Mouse (Mus musculus): ENCODE data around the gene Apba2. TPM values are rescaled to one million over a fixed set of nuclear protein-coding genes. Genes with fewer than 3 reads are reported as not detected.

Gene Apba2
- total and polyA plus RNA-seq, 2 experiments from 2014 or later, result 0.42 TPM; not detected in 1

DNA sequence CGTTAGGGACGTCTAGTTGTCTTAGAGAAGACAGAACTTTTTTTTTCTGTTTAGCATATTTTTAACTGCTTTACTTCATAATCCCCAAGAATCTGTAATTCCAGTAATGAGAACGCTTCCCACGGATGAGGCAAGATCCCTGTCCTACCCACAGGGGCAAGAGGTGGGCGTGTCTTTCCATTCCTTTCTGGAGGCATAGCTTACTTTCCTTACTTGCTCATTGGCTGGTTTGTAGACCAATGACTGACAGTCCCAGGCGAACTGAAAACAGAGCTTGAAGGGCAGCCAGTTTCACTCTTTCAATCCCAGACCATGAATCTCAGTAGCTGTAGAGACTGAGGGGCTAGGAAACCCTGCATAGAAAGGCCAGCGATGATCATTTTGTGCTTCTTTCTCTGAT, 68.2 kb downstream of the Apba2 start:
- WGBS, result 33% methylated on average over 7 of the region's 7 CpGs
- ATAC-seq (ENCODE audit: insufficient read depth, low read depth), result no peak
- H3K4me2 ChIP-seq (ENCODE audit: low read depth, low read length), result no peak overlapping the region
- no peak overlapping the region for H3K27ac ChIP-seq (ENCODE audit: low read depth)
- H3K36me3 ChIP-seq (replicated peaks; ENCODE audit: control insufficient read depth, insufficient read depth, low read length), result no peaks in the 10 kb centered on the region
- TF ChIP-seq CTCF (IDR thresholded peaks at IDR 0.05; ENCODE audit: low read depth), result no peak
- no peak for TF ChIP-seq EP300 (IDR thresholded peaks at IDR 0.05; ENCODE audit: low read depth)
- no peaks in the 10 kb centered on the region for H3K9me3 ChIP-seq (replicated peaks; ENCODE audit: control insufficient read depth, low read length)
- DNase-seq (ENCODE audit: low spot score), result no peak
- no peaks in the 10 kb centered on the region for H3K27me3 ChIP-seq (ENCODE audit: control insufficient read depth, insufficient read depth, low read length)
- H3K4me3 ChIP-seq (ENCODE audit: low read depth, low read length), result no peak overlapping the region
- H3K4me1 ChIP-seq (ENCODE audit: control insufficient read depth, insufficient read depth), result no peaks in the 10 kb centered on the region
- H3K9ac ChIP-seq (replicated peaks; ENCODE audit: low read depth, low read length), result no peak overlapping the region

DNA sequence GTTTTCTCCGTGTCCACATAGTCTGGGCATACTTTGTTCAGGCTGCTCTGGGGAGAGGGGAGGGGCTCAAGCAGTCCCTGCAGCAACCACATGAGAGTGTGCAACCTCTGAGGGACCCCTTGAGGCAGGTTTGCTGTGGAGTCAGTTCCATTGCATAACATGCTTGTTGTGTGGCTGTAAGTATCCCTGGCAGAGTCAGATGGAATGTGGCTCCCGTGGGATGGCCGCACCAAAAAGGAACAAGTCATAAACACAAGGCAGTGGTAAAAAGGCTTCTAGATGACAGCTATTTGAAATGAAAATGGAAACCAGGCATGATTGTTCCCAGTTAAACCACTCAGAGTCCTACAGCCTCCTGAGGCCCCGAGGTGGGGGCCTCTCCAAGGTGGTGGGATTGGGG, 69.4 kb downstream of the Apba2 start:
- no peak overlapping the region for H3K4me2 ChIP-seq (ENCODE audit: low read depth, low read length)
- no peak overlapping the region for H3K27ac ChIP-seq (ENCODE audit: low read depth)
- H3K36me3 ChIP-seq (replicated peaks; ENCODE audit: control insufficient read depth, insufficient read depth, low read length), result no peaks in the 10 kb centered on the region
- no peak for TF ChIP-seq CTCF (IDR thresholded peaks at IDR 0.05; ENCODE audit: low read depth)
- no peak for TF ChIP-seq EP300 (IDR thresholded peaks at IDR 0.05; ENCODE audit: low read depth)
- no peak overlapping the region for H3K4me3 ChIP-seq (ENCODE audit: low read depth, low read length)
- H3K4me1 ChIP-seq (ENCODE audit: control insufficient read depth, insufficient read depth), result no peaks in the 10 kb centered on the region
- no peaks in the 10 kb centered on the region for H3K27me3 ChIP-seq (ENCODE audit: control insufficient read depth, insufficient read depth, low read length)
- WGBS, result 70% methylated on average over 4 of the region's 4 CpGs
- ATAC-seq (ENCODE audit: insufficient read depth, low read depth), result no peak
- DNase-seq (ENCODE audit: low spot score), result no peak
- H3K9me3 ChIP-seq (replicated peaks; ENCODE audit: control insufficient read depth, low read length), result no peaks in the 10 kb centered on the region
- no peak overlapping the region for H3K9ac ChIP-seq (replicated peaks; ENCODE audit: low read depth, low read length)

DNA sequence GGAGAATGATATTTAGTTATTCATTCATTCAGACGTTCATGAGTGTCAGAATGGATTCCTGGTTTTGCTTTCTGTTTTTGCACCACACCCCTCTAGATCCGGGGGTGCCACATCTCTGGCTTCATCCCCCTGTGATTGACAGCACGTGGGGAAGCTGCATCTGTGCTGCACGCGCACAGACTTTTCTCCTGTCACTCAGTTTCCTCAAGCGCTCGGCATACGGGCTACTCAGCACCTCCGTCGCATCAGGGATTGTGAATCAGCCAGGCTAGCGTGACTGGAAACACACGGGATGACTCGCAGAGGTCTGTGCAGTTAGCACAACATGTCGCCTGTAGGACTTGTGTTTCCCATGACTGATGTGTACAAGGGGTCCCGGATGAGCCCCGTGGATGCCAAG, 72.6 kb downstream of the Apba2 start:
- no peak overlapping the region for H3K4me2 ChIP-seq (ENCODE audit: low read depth, low read length)
- no peaks in the 10 kb centered on the region for H3K27me3 ChIP-seq (ENCODE audit: control insufficient read depth, insufficient read depth, low read length)
- TF ChIP-seq CTCF (IDR thresholded peaks at IDR 0.05; ENCODE audit: low read depth) (no peak), EP300 (IDR thresholded peaks at IDR 0.05; ENCODE audit: low read depth) (no peak)
- H3K9me3 ChIP-seq (replicated peaks; ENCODE audit: control insufficient read depth, low read length), result no peaks in the 10 kb centered on the region
- no peaks in the 10 kb centered on the region for H3K36me3 ChIP-seq (replicated peaks; ENCODE audit: control insufficient read depth, insufficient read depth, low read length)
- no peak for DNase-seq (ENCODE audit: low spot score)
- no peak for ATAC-seq (ENCODE audit: insufficient read depth, low read depth)
- no peak overlapping the region for H3K9ac ChIP-seq (replicated peaks; ENCODE audit: low read depth, low read length)
- no peaks in the 10 kb centered on the region for H3K4me1 ChIP-seq (ENCODE audit: control insufficient read depth, insufficient read depth)
- 73% methylated on average over 16 of the region's 16 CpGs for WGBS
- H3K27ac ChIP-seq (ENCODE audit: low read depth), result no peak overlapping the region
- no peak overlapping the region for H3K4me3 ChIP-seq (ENCODE audit: low read depth, low read length)

DNA sequence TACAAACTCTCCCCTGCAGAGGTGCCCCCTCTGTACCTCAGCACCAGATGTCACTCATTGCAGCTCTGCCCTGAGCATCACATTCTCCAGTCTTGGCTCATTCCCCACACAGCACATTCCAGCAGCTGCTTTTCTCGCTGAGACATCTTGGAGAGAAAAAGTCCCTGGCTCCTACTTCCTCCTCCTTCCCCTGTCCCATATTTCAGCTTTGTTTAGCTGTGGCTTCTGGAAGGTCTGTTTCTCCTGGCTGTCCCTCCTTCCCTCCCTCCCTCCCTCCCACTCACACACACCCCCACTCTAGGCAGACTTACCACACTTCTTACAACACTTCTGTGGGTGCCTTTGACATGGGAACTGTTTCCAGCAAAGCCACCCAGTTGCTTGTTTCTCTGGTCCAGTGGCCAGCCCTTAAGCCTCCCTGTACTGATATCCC, 75.0 kb downstream of the Apba2 start:
- Histone ChIP-seq H3K4me3 (ENCODE audit: low read depth, low read length) (no peak overlapping the region), H3K9me3 (replicated peaks; ENCODE audit: control insufficient read depth, low read length) (no peaks in the 10 kb centered on the region), H3K4me2 (ENCODE audit: low read depth, low read length) (no peak overlapping the region), H3K27ac (ENCODE audit: low read depth) (no peak overlapping the region), H3K27me3 (ENCODE audit: control insufficient read depth, insufficient read depth, low read length) (no peaks in the 10 kb centered on the region), H3K4me1 (ENCODE audit: control insufficient read depth, insufficient read depth) (no peaks in the 10 kb centered on the region), H3K36me3 (replicated peaks; ENCODE audit: control insufficient read depth, insufficient read depth, low read length) (no peaks in the 10 kb centered on the region), H3K9ac (replicated peaks; ENCODE audit: low read depth, low read length) (no peak overlapping the region)
- TF ChIP-seq CTCF (IDR thresholded peaks at IDR 0.05; ENCODE audit: low read depth) (no peak), EP300 (IDR thresholded peaks at IDR 0.05; ENCODE audit: low read depth) (no peak)
- ATAC-seq (ENCODE audit: insufficient read depth, low read depth) (no peak), DNase-seq (ENCODE audit: low spot score) (no peak)
- 29% methylated on average over 1 of the region's 1 CpGs for WGBS

DNA sequence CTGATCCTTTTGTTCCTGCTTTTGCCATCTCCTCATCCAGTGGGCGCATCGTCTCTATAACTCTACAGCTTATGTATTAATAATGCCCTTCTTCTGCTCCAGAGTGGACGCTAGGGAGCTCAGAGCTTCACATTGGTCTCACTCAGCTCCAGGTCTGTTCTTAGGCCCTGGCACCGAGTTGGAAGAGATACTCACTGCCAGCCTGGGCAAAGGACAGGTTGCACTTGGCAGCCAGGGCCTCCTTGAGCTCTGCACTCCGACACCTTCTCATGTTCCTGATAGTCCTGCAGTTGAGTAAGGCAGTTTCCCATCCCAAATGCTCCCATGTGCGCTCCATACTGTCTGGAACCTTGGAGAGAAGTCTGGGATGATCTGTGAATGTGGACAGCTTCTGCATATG, 76.7 kb downstream of the Apba2 start:
- Histone ChIP-seq H3K9ac (replicated peaks; ENCODE audit: low read depth, low read length) (no peak overlapping the region), H3K4me2 (ENCODE audit: low read depth, low read length) (no peak overlapping the region), H3K9me3 (replicated peaks; ENCODE audit: control insufficient read depth, low read length) (no peaks in the 10 kb centered on the region), H3K27me3 (ENCODE audit: control insufficient read depth, insufficient read depth, low read length) (no peaks in the 10 kb centered on the region), H3K27ac (ENCODE audit: low read depth) (no peak overlapping the region), H3K36me3 (replicated peaks; ENCODE audit: control insufficient read depth, insufficient read depth, low read length) (no peaks in the 10 kb centered on the region), H3K4me3 (ENCODE audit: low read depth, low read length) (no peak overlapping the region), H3K4me1 (ENCODE audit: control insufficient read depth, insufficient read depth) (no peaks in the 10 kb centered on the region)
- TF ChIP-seq CTCF (IDR thresholded peaks at IDR 0.05; ENCODE audit: low read depth) (no peak), EP300 (IDR thresholded peaks at IDR 0.05; ENCODE audit: low read depth) (no peak)
- WGBS, result 75% methylated on average over 6 of the region's 6 CpGs
- no peak for DNase-seq (ENCODE audit: low spot score)
- no peak for ATAC-seq (ENCODE audit: insufficient read depth, low read depth)

DNA sequence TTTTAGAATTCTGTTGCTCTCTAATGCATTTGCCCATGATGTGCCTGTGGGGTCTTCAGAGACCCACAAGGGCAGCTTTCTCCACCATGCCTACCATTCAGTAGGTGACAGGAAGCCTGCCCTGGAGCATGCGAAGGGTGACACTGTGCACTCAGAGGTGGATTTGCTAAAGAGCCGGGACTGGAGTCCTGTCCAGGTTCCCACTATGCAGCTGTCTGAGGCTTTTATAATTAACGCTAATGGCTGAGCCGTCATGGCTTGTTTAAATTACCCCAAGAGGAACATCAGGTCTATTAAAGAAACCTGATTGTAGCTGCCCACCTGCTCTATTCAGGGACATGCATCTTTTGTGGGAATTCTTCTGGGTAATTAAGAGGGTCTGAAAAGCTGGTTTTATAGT, 78.4 kb downstream of the Apba2 start:
- DNase-seq (ENCODE audit: low spot score), result no peak
- no peak overlapping the region for H3K27ac ChIP-seq (ENCODE audit: low read depth)

More for the DNA sequence above, 78.4 kb downstream of the Apba2 start:
- ATAC-seq (ENCODE audit: insufficient read depth, low read depth), result no peak
- Histone ChIP-seq H3K4me3 (ENCODE audit: low read depth, low read length) (no peak overlapping the region), H3K9ac (replicated peaks; ENCODE audit: low read depth, low read length) (no peak overlapping the region), H3K4me1 (ENCODE audit: control insufficient read depth, insufficient read depth) (no peaks in the 10 kb centered on the region), H3K36me3 (replicated peaks; ENCODE audit: control insufficient read depth, insufficient read depth, low read length) (no peaks in the 10 kb centered on the region), H3K9me3 (replicated peaks; ENCODE audit: control insufficient read depth, low read length) (no peaks in the 10 kb centered on the region), H3K27me3 (ENCODE audit: control insufficient read depth, insufficient read depth, low read length) (no peaks in the 10 kb centered on the region), H3K4me2 (ENCODE audit: low read depth, low read length) (no peak overlapping the region)
- WGBS, result 74% methylated on average over 4 of the region's 4 CpGs
- no peak for TF ChIP-seq CTCF (IDR thresholded peaks at IDR 0.05; ENCODE audit: low read depth)
- no peak for TF ChIP-seq EP300 (IDR thresholded peaks at IDR 0.05; ENCODE audit: low read depth)

Measured in heart, postnatal 0 days (tissue).